Mouse (Mus musculus) gastrocnemius, postnatal 36 days (tissue): ENCODE measurements at regions not wholly inside any gene's neighbourhood (a gene's known extent, or its start where the extent isn't known, plus 50 kb on each side); places are given as distances from the start of the nearest gene placed in this dataset.

Experiments
- DNase-seq, 2 experiments: peaks; one replicate each; pipeline ENCODE4 v3.0.0; 2022
- intact Hi-C: fragments of 180-260 bp; cut with DNase I; formaldehyde crosslinking; loops from one replicate; pipeline ENCODE4 v1.15.1; 2025

- intact Hi-C loops = no loop called here
- no peak for DNase-seq
These were observed 1004.7 kb upstream of the A1bg start for GRCm38 (mm10) chr15:61927385-61928120.

GRCm38 (mm10) chr15:61920041-61920440 lies 997.2 kb upstream of the A1bg start:
- intact Hi-C loops = no loop called here
- no peak for DNase-seq

GRCm38 (mm10) chr15:61913546-61914160 lies 990.8 kb upstream of the A1bg start:
- no peak for DNase-seq
- intact Hi-C loops = no loop called here

- DNase-seq = no peak
- intact Hi-C loops = no loop called here
These were observed 982.5 kb upstream of the A1bg start for GRCm38 (mm10) chr15:61905165-61905845.

GRCm38 (mm10) chr15:61899809-61900208 lies 977.0 kb upstream of the A1bg start:
- intact Hi-C loops = no loop called here

GRCm38 (mm10) chr15:61897566-61897965 lies 974.8 kb upstream of the A1bg start:
- intact Hi-C loops = no loop called here
- DNase-seq = no peak

More at GRCm38 (mm10) chr15:61899809-61900208, 977.0 kb upstream of the A1bg start:
- no peak for DNase-seq

GRCm38 (mm10) chr15:61890330-61890729 lies 967.5 kb upstream of the A1bg start:
- DNase-seq = no peak
- intact Hi-C loops = no loop called here

- no peak for DNase-seq
- intact Hi-C loops = no loop called here
These were observed 965.9 kb upstream of the A1bg start for GRCm38 (mm10) chr15:61888569-61889326.

- intact Hi-C loops = no loop called here
- DNase-seq = no peak
These were observed 956.6 kb upstream of the A1bg start for GRCm38 (mm10) chr15:61879408-61879807.

- no peak for DNase-seq
- intact Hi-C loops = no loop called here
These were observed 950.2 kb upstream of the A1bg start for GRCm38 (mm10) chr15:61873047-61873446.

GRCm38 (mm10) chr15:61860759-61861158 lies 937.9 kb upstream of the A1bg start:
- intact Hi-C loops = no loop called here
- DNase-seq = no peak

GRCm38 (mm10) chr15:61855880-61856279 lies 933.1 kb upstream of the A1bg start:
- intact Hi-C loops = no loop called here
- DNase-seq = no peak

GRCm38 (mm10) chr15:61812671-61813070 lies 889.9 kb upstream of the A1bg start:
- intact Hi-C loops = no loop called here
- no peak for DNase-seq

- intact Hi-C loops = no loop called here
- no peak for DNase-seq
These were observed 882.6 kb upstream of the A1bg start for GRCm38 (mm10) chr15:61805379-61805778.

- DNase-seq = no peak
- intact Hi-C loops = no loop called here
These were observed 877.3 kb upstream of the A1bg start for GRCm38 (mm10) chr15:61800155-61800554.

GRCm38 (mm10) chr15:61797827-61798226 lies 875.0 kb upstream of the A1bg start:
- intact Hi-C loops = no loop called here
- DNase-seq = no peak

GRCm38 (mm10) chr15:61794506-61794905 lies 871.7 kb upstream of the A1bg start:
- no peak for DNase-seq
- intact Hi-C loops = no loop called here

GRCm38 (mm10) chr15:61789847-61790562 lies 867.2 kb upstream of the A1bg start:
- DNase-seq = no peak
- intact Hi-C loops = no loop called here

- no peak for DNase-seq
- intact Hi-C loops = no loop called here
These were observed 864.2 kb upstream of the A1bg start for GRCm38 (mm10) chr15:61787046-61787445.

GRCm38 (mm10) chr15:61781531-61781930 lies 858.7 kb upstream of the A1bg start:
- DNase-seq = no peak
- intact Hi-C loops = no loop called here
